In the genomic region with DNA sequence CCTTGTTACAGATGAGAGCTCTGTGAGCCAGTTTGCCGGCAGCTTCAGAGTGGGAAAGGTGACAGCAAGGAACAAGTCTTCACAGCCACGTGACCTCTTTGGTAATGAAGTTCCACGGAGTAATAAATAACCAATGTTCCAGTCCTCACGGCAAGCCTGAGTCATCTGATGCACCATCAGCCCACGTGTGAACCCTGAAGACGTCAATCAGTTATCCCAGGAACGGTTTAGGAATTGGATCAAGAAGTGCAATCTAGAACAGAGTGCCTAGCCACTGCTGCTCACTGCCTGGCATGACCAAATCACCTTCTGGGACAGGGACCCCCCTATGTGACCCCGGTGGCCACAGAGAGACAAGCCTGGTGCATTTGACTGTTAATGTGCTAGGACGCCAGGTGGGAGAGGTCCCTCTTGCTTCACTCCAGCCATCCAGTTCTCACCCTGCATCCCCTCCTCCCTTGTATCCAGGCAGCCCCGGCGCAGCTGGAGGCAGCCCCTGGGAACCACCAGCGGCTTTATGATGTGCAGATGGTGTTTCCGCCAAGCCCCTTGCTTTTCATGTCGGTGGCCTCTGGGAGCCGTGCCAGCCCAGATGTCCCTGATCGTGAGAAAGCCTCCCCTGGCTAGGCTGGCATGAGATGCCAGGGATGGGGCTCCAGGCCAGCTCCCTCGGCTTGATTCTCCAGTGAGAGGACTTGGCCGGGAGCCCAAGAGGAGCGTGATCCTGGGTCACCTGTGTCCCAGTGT, we compare ENCODE assay signal across 8 mouse cellular contexts. TPM values are rescaled to one million over a fixed set of nuclear protein-coding genes. Genes with fewer than 3 reads are reported as not detected.
DNase-seq lines count a peak whose midpoint lies in the region; ATAC-seq and TF ChIP-seq lines count a peak whose summit lies in the region.

No protein-coding gene starts in this region.

- 0 out of 2 replicates have a peak, but pooled peaks cover 4% of the 10 kb centered on the region for H3K27me3 ChIP-seq in heart, postnatal 0 days (ENCODE audit: control insufficient read depth, insufficient read depth, low read length)
- H3K27me3 ChIP-seq in heart, embryonic 11.5 days (ENCODE audit: control insufficient read depth, insufficient read depth, low read length), result 0 out of 2 replicates have a peak, but pooled peaks cover 3% of the 10 kb centered on the region
- no peaks in the 10 kb centered on the region for H3K27me3 ChIP-seq in embryonic facial prominence, embryonic 13.5 days
- no peaks in the 10 kb centered on the region for H3K27me3 ChIP-seq in kidney, embryonic 16.5 days (ENCODE audit: insufficient read depth, low read length)
- no peaks in the 10 kb centered on the region for H3K27me3 ChIP-seq in midbrain, embryonic 16.5 days (ENCODE audit: control insufficient read depth, insufficient read depth, low read depth, low read length)

- no peaks in the 10 kb centered on the region for H3K9me3 ChIP-seq in heart, postnatal 0 days (replicated peaks; ENCODE audit: control insufficient read depth, low read length)
- H3K9me3 ChIP-seq in heart, embryonic 11.5 days (replicated peaks; ENCODE audit: control insufficient read depth, low read length), result no peaks in the 10 kb centered on the region
- H3K9me3 ChIP-seq in embryonic facial prominence, embryonic 13.5 days, result no peaks in the 10 kb centered on the region
- no peaks in the 10 kb centered on the region for H3K9me3 ChIP-seq in kidney, embryonic 16.5 days (ENCODE audit: low read length)
- H3K9me3 ChIP-seq in midbrain, embryonic 16.5 days (replicated peaks; ENCODE audit: control insufficient read depth, low read length, poor library complexity, severe bottlenecking), result no peaks in the 10 kb centered on the region

- TF ChIP-seq EP300 in heart, postnatal 0 days (IDR thresholded peaks at IDR 0.05; ENCODE audit: low read depth), result 0 out of 2 replicates have a peak, but pooled peaks have one; percentile 40

- no peak overlapping the region for H3K4me3 ChIP-seq in heart, postnatal 0 days (ENCODE audit: low read depth, low read length)
- no peak overlapping the region for H3K4me3 ChIP-seq in heart, embryonic 11.5 days (ENCODE audit: low read depth, low read length)
- no peak overlapping the region for H3K4me3 ChIP-seq in embryonic facial prominence, embryonic 13.5 days
- H3K4me3 ChIP-seq in kidney, embryonic 16.5 days (ENCODE audit: low read length), result no peak overlapping the region
- H3K4me3 ChIP-seq in midbrain, embryonic 16.5 days (ENCODE audit: low read depth, low read length), result no peak overlapping the region

- no peak overlapping the region for H3K27ac ChIP-seq in heart, postnatal 0 days (ENCODE audit: low read depth)
- no peak overlapping the region for H3K27ac ChIP-seq in heart, embryonic 11.5 days (ENCODE audit: low read depth, low read length)
- peak overlapping the region; percentile 63 for H3K27ac ChIP-seq in embryonic facial prominence, embryonic 13.5 days
- no peak overlapping the region for H3K27ac ChIP-seq in kidney, embryonic 16.5 days (ENCODE audit: low read length)
- H3K27ac ChIP-seq in midbrain, embryonic 16.5 days (ENCODE audit: low read length), result no peak overlapping the region

- no peak overlapping the region for H3K9ac ChIP-seq in heart, postnatal 0 days (replicated peaks; ENCODE audit: low read depth, low read length)
- no peak overlapping the region for H3K9ac ChIP-seq in heart, embryonic 11.5 days (ENCODE audit: low read depth, low read length)
- 0 out of 2 replicates have a peak overlapping the region, but pooled peaks have one; percentile 27 for H3K9ac ChIP-seq in embryonic facial prominence, embryonic 13.5 days
- H3K9ac ChIP-seq in kidney, embryonic 16.5 days (replicated peaks; ENCODE audit: low read length), result no peak overlapping the region
- no peak overlapping the region for H3K9ac ChIP-seq in midbrain, embryonic 16.5 days (ENCODE audit: low read depth, low read length)

- 52% methylated on average over 19 of the region's 19 CpGs for WGBS in heart, postnatal 0 days
- WGBS in heart, embryonic 11.5 days (ENCODE audit: insufficient replicate concordance), result 57% methylated on average over 19 of the region's 19 CpGs
- 37% methylated on average over 19 of the region's 19 CpGs for WGBS in embryonic facial prominence, embryonic 13.5 days
- WGBS in kidney, embryonic 16.5 days, result 22% methylated on average over 19 of the region's 19 CpGs
- 52% methylated on average over 19 of the region's 19 CpGs for WGBS in midbrain, embryonic 16.5 days

- peak; percentile 44; the same call in 1 of the 2 replicates for ATAC-seq in heart, postnatal 0 days (ENCODE audit: insufficient read depth, low read depth)
- ATAC-seq in heart, embryonic 11.5 days (replicated peaks; ENCODE audit: insufficient number of reproducible peaks, low FRiP score, low TSS enrichment), result no peak
- peak; percentile 48; the same call in 1 of the 2 replicates for ATAC-seq in embryonic facial prominence, embryonic 13.5 days (ENCODE audit: insufficient number of reproducible peaks, insufficient read depth, low FRiP score, low TSS enrichment, low read depth)
- ATAC-seq in kidney, embryonic 16.5 days (ENCODE audit: low FRiP score, low TSS enrichment), result peak; percentile 39; the same call in 1 of the 2 replicates
- ATAC-seq in midbrain, embryonic 16.5 days, result peak; percentile 69; the same call in 1 of the 2 replicates

- no peaks in the 10 kb centered on the region for H3K4me1 ChIP-seq in heart, postnatal 0 days (ENCODE audit: control insufficient read depth, insufficient read depth)
- H3K4me1 ChIP-seq in heart, embryonic 11.5 days (ENCODE audit: control insufficient read depth, insufficient read depth, low read length), result no peaks in the 10 kb centered on the region
- peaks cover 31% of the 10 kb centered on the region for H3K4me1 ChIP-seq in embryonic facial prominence, embryonic 13.5 days
- peaks cover 8% of the 10 kb centered on the region for H3K4me1 ChIP-seq in kidney, embryonic 16.5 days (ENCODE audit: insufficient read depth, low read length)
- peaks cover 6% of the 10 kb centered on the region; the same call in 1 of the 2 replicates for H3K4me1 ChIP-seq in midbrain, embryonic 16.5 days (ENCODE audit: control insufficient read depth, insufficient read depth, low read length)

- no peaks in the 10 kb centered on the region for H3K36me3 ChIP-seq in heart, postnatal 0 days (replicated peaks; ENCODE audit: control insufficient read depth, insufficient read depth, low read length)
- no peaks in the 10 kb centered on the region for H3K36me3 ChIP-seq in heart, embryonic 11.5 days (ENCODE audit: control insufficient read depth, insufficient read depth, low read length)
- H3K36me3 ChIP-seq in embryonic facial prominence, embryonic 13.5 days, result no peaks in the 10 kb centered on the region
- H3K36me3 ChIP-seq in kidney, embryonic 16.5 days (ENCODE audit: insufficient read depth, low read length), result no peaks in the 10 kb centered on the region
- no peaks in the 10 kb centered on the region for H3K36me3 ChIP-seq in midbrain, embryonic 16.5 days (ENCODE audit: control insufficient read depth, insufficient read depth, low read length)

- DNase-seq in heart, postnatal 0 days (ENCODE audit: low spot score), result no peak
- DNase-seq in adrenal gland, adult 8-10 months, result peak; percentile 42
- DNase-seq in thymus, postnatal 36 days, result peak; percentile 40 to 64
- no peak for DNase-seq in spleen, adult 18-20 months

- H3K4me2 ChIP-seq in heart, postnatal 0 days (ENCODE audit: low read depth, low read length), result no peak overlapping the region
- H3K4me2 ChIP-seq in heart, embryonic 11.5 days, result no peak overlapping the region
- peak overlapping the region; percentile 29; the same call in 1 of the 2 replicates for H3K4me2 ChIP-seq in embryonic facial prominence, embryonic 13.5 days
- no peak overlapping the region for H3K4me2 ChIP-seq in kidney, embryonic 16.5 days (replicated peaks; ENCODE audit: low read depth, low read length)
- no peak overlapping the region for H3K4me2 ChIP-seq in midbrain, embryonic 16.5 days (ENCODE audit: low read length)

- no peak for TF ChIP-seq CTCF in heart, postnatal 0 days (IDR thresholded peaks at IDR 0.05; ENCODE audit: low read depth)

RNA-seq across cellular contexts. Expression of a gene that starts 15.0 kb away (rescaled TPM):
- 23.8 and 27.0 TPM in 2 replicates for total RNA-seq in heart, postnatal 0 days (2014; rRNA removed; ENCODE audit: low replicate concordance)
- 70.2 and 75.4 TPM in 2 replicates for polyA plus RNA-seq in heart, postnatal 0 days (2015; fragmentation: Nextera tagmentation; extraction: Ambion mirVana)
- polyA plus RNA-seq in heart, embryonic 11.5 days (2014; fragmentation: Nextera tagmentation; extraction: Ambion mirVana), result 73.3 and 79.7 TPM in 2 replicates
- total RNA-seq in adrenal gland, adult 8-10 months (2022), result 10 to 100 TPM; 58.0 to 82.4 (median 64.5) TPM
- 77.2 and 85.2 TPM in 2 replicates for polyA plus RNA-seq in embryonic facial prominence, embryonic 13.5 days (2015; fragmentation: Nextera tagmentation; extraction: Ambion mirVana)
- polyA plus RNA-seq in kidney, embryonic 16.5 days (2015; fragmentation: Nextera tagmentation; extraction: Ambion mirVana), result 53.6 and 61.1 TPM in 2 replicates
- 57.8 and 66.0 TPM in 2 replicates for polyA plus RNA-seq in midbrain, embryonic 16.5 days (2015; fragmentation: Nextera tagmentation; extraction: Ambion mirVana)

Comparison
In these comparisons a context has a peak if more than half of its experiments do, and no peak if none do; other contexts are left out.
1. DNase-seq: peak in adrenal gland, adult 8-10 months (single experiment) and thymus, postnatal 36 days (2 of 2); none in heart, postnatal 0 days (single experiment) and spleen, adult 18-20 months (0 of 2).